Mouse (Mus musculus) liver, embryonic 16.5 days (tissue): Measurements from ENCODE around the gene Gm17428. TPM values are rescaled to one million over a fixed set of nuclear protein-coding genes. Genes with fewer than 3 reads are reported as not detected.
"Not testable (repeated sequence)": the region's sequence is repeated elsewhere in the genome, so short reads cannot be mapped to it uniquely, and the experiment has no call there.

Experiments
- ATAC-seq: fragments of 200-750 bp; cut with Nextera tagmentation; 2 replicates; pipeline ENCODE4 v1.8.0; 2017; ENCODE audit warnings: low read depth, mild to moderate bottlenecking, moderate number of reproducible peaks, moderate library complexity
- H3K27ac ChIP-seq: fragments of 300-500 bp; sonication (generic); 2 replicates; pipeline ENCODE4 v1.5.1; 2014; ENCODE audit warnings: mild to moderate bottlenecking, low read length
- H3K27me3 ChIP-seq: fragments of 300-500 bp; sonication (generic); 2 replicates; pipeline ENCODE4 v1.6.1; 2014; ENCODE audit warnings: low read depth, low read length, mixed read lengths; ENCODE audit not compliant: control insufficient read depth, insufficient read depth
- H3K36me3 ChIP-seq: fragments of 300-500 bp; sonication (generic); 2 replicates; pipeline ENCODE4 v1.6.1; 2014; ENCODE audit warnings: mild to moderate bottlenecking; ENCODE audit not compliant: control insufficient read depth, insufficient read depth
- H3K4me1 ChIP-seq: fragments of 300-500 bp; sonication (generic); 2 replicates; pipeline ENCODE4 v1.6.1; 2014; ENCODE audit warnings: low read depth, low read length, mixed read lengths; ENCODE audit not compliant: control insufficient read depth
- H3K4me2 ChIP-seq: fragments of 300-500 bp; sonication (generic); 2 replicates; pipeline ENCODE4 v1.6.1; 2014; ENCODE audit warnings: low read depth, low read length, mixed read lengths
- H3K4me3 ChIP-seq: fragments of 300-500 bp; sonication (generic); 2 replicates; pipeline ENCODE4 v1.5.1; 2014; ENCODE audit warnings: low read depth, mild to moderate bottlenecking, low read length
- H3K9ac ChIP-seq: fragments of 300-500 bp; sonication (generic); 2 replicates; pipeline ENCODE4 v1.6.1; 2014; ENCODE audit warnings: low read depth, low read length
- H3K9me3 ChIP-seq: fragments of 300-500 bp; sonication (generic); replicated peaks from 2 replicates; pipeline ENCODE4 v1.6.1; 2016; ENCODE audit warnings: low read length; ENCODE audit not compliant: control insufficient read depth
- WGBS: fragments of 180-500 bp; shearing (Covaris S2); extraction: QIAGEN DNeasy Blood & Tissue Kit; methylation state at CpG from one replicate; pipeline ENCODE4 v1.1.7; 2014; ENCODE audit not compliant: insufficient replicate concordance; 5-methylcytosine and 5-hydroxymethylcytosine counted together
- polyA plus RNA-seq: library from polyadenylated mRNA; unstranded; fragments of >200 nt; fragmentation: Nextera tagmentation; extraction: Ambion mirVana; gene quantifications from 2 replicates; pipeline ENCODE4 v1.2.1, GENCODE M21; 2015

The Gm17428 gene
- polyA plus RNA-seq, 1 experiment from 2014 or later = not detected

DNA sequence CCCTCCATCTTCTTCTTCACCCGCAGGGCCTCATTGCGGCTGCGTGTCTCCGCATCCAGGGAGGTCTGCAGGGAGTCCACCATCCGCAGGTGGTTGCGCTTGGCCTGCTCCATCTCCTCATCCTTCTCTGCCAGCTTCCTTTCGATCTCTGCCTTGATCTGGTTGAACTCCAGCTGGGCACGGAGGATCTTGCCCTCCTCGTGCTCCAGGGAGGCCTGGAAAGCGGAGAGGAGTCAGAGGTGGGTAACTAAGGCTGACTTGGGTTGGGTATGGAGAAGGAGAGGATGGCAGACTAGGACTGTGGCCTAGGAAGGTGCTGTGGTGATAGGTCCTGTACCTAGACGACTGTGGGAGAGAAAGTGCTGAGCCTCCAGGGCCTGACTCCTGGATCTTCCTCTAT lies 29.7 kb upstream of the Gm17428 start:
- ATAC-seq = not testable (repeated sequence)

GRCm38 (mm10) chr14:54948781-54949180 lies 28.0 kb upstream of the Gm17428 start:
- 61% methylated on average over 9 of the region's 9 CpGs for WGBS
- Histone ChIP-seq H3K4me1 (no peaks in the 10 kb centered on the region), H3K9ac (no peak overlapping the region), H3K9me3 (no peaks in the 10 kb centered on the region), H3K4me3 (no peak overlapping the region), H3K27ac (no peak overlapping the region), H3K4me2 (no peak overlapping the region), H3K27me3 (no peaks in the 10 kb centered on the region), H3K36me3 (no peaks in the 10 kb centered on the region)
- no peak for ATAC-seq

More for the DNA sequence above, 29.7 kb upstream of the Gm17428 start:
- not testable (repeated sequence) for H3K9ac ChIP-seq, H3K36me3 ChIP-seq, H3K9me3 ChIP-seq, H3K4me2 ChIP-seq, H3K4me3 ChIP-seq, H3K27me3 ChIP-seq, H3K27ac ChIP-seq, H3K4me1 ChIP-seq
- 72% methylated on average over 9 of the region's 11 CpGs for WGBS

DNA sequence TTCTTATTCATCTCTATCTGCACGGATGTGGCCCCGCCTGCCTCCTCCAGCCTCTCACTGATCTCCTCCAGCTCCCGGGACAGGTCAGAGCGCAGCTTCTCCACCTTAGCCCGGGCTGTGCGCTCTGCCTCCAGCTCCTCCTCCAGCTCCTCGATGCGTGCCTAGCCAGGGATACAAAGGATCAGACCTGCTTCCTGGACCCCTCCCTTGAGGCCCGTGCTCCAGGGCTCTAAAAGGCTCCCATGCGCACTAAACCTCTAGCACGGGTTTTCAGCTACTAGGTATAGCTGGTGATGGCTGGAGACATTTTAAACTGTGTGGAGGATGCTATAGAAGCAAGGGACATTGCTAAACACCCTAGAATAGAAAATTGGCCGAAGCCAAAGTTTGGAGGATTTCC lies 26.2 kb upstream of the Gm17428 start:
- Histone ChIP-seq H3K9ac (no peak overlapping the region), H3K4me2 (no peak overlapping the region), H3K9me3 (no peaks in the 10 kb centered on the region), H3K27ac (no peak overlapping the region), H3K36me3 (no peaks in the 10 kb centered on the region), H3K4me1 (no peaks in the 10 kb centered on the region), H3K4me3 (no peak overlapping the region), H3K27me3 (no peaks in the 10 kb centered on the region)
- WGBS = 51% methylated on average over 12 of the region's 12 CpGs
- no peak for ATAC-seq

DNA sequence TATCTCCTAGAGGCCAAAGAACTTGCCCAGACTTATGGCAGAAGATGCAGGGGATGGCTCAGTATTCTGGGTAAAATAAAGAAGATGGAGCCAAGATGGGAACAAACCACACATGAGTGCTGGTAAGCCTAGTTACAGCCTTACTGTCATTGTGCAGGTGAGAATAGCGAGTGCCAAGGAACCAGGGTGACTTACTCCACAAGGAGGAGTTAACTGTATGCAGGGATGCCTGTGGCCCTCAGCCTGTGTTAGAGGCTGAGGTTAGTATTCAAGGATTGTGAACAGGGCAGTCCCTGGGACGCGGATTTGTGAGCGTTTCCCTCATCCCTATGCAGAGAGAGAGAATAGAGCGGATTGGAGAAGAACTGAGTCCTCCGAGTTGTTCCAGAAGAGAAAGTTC lies 25.1 kb upstream of the Gm17428 start:
- no peaks in the 10 kb centered on the region for H3K36me3 ChIP-seq
- no peaks in the 10 kb centered on the region for H3K9me3 ChIP-seq
- ATAC-seq = no peak
- WGBS = 70% methylated on average over 6 of the region's 6 CpGs
- H3K27me3 ChIP-seq = no peaks in the 10 kb centered on the region
- H3K4me3 ChIP-seq = no peak overlapping the region
- no peak overlapping the region for H3K9ac ChIP-seq
- H3K27ac ChIP-seq = no peak overlapping the region
- H3K4me1 ChIP-seq = no peaks in the 10 kb centered on the region
- H3K4me2 ChIP-seq = no peak overlapping the region

GRCm38 (mm10) chr14:54953664-54954206 lies 23.0 kb upstream of the Gm17428 start:
- no peak for ATAC-seq
- Histone ChIP-seq H3K27me3 (no peaks in the 10 kb centered on the region), H3K4me2 (no peak overlapping the region), H3K9ac (no peak overlapping the region), H3K27ac (no peak overlapping the region), H3K4me1 (no peaks in the 10 kb centered on the region), H3K9me3 (no peaks in the 10 kb centered on the region), H3K4me3 (no peak overlapping the region), H3K36me3 (no peaks in the 10 kb centered on the region)
- WGBS = 70% methylated on average over 8 of the region's 8 CpGs

DNA sequence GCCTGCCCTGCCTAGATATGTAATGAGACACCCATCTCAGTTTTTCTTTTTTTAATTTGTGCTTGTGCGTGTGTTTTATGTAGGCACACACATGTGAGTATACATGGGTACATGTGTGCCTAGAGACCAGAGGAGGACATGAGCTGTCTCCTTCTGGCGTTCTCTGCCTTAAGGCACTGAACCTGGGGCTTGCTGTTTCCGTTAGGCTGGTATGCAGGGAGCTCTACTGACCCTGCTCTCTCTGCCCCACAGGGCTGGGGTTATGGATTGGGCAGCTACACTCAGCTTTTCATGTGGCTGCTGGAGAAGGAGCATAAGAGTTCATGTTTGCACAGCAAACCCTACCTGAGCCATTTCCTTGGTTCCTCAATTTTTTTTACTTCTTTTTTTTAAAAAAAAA lies 22.3 kb upstream of the Gm17428 start:
- Histone ChIP-seq H3K36me3 (no peaks in the 10 kb centered on the region), H3K4me2 (no peak overlapping the region), H3K4me1 (no peaks in the 10 kb centered on the region), H3K27me3 (no peaks in the 10 kb centered on the region), H3K4me3 (no peak overlapping the region), H3K9me3 (no peaks in the 10 kb centered on the region), H3K27ac (no peak overlapping the region), H3K9ac (no peak overlapping the region)
- ATAC-seq = no peak
- WGBS = 57% methylated on average over 3 of the region's 3 CpGs

DNA sequence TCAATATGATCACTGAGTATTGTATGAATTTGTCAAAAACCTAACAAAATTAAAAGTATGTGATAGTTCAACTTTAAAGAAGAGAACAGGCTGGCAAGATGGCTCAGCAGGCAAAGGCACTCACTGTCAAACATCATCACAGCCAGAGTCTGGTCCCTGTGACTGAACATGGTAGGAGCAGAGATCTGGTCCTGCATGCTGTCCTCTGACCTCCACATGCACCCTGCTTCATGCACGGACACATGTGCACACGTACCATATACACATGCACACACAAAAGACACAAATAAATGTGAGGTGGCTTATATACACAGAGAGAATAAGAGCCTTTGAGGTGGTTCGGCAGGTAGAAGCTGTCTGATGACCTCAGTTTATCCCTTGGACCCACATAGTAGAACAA lies 21.3 kb upstream of the Gm17428 start:
- no peak overlapping the region for H3K27ac ChIP-seq
- H3K4me2 ChIP-seq = no peak overlapping the region
- 51% methylated on average over 3 of the region's 3 CpGs for WGBS
- no peak for ATAC-seq
- H3K4me3 ChIP-seq = no peak overlapping the region
- no peaks in the 10 kb centered on the region for H3K27me3 ChIP-seq
- no peaks in the 10 kb centered on the region for H3K36me3 ChIP-seq
- H3K9me3 ChIP-seq = no peaks in the 10 kb centered on the region
- H3K9ac ChIP-seq = no peak overlapping the region
- H3K4me1 ChIP-seq = no peaks in the 10 kb centered on the region

GRCm38 (mm10) chr14:54956533-54956932 lies 20.2 kb upstream of the Gm17428 start:
- Histone ChIP-seq H3K4me3 (no peak overlapping the region), H3K9me3 (no peaks in the 10 kb centered on the region), H3K36me3 (no peaks in the 10 kb centered on the region), H3K9ac (no peak overlapping the region), H3K4me2 (no peak overlapping the region), H3K4me1 (no peaks in the 10 kb centered on the region), H3K27me3 (no peaks in the 10 kb centered on the region), H3K27ac (no peak overlapping the region)
- ATAC-seq = no peak
- WGBS = 74% methylated on average over 9 of the region's 9 CpGs

DNA sequence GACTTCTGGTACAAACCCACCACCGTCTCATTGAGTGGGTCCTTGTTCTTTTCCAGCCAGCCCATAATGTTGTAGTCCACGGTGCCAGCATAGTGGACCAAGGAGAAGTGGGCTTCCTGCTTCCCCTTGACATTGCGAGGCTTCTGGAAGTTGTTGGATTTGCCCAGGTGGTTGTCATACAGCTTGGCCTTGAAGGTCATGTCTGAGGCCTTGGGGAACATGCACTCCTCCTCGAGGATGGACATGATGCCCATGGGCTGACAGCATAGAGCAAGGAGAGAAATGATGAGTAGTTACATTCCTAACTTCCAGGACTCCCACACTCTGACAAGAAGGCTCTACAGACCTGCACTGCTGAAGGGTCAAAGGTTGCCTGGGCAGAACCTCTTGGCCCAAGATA lies 18.2 kb upstream of the Gm17428 start:
- no peaks in the 10 kb centered on the region for H3K36me3 ChIP-seq
- WGBS = 59% methylated on average over 4 of the region's 4 CpGs
- no peak for ATAC-seq
- no peak overlapping the region for H3K4me2 ChIP-seq
- H3K9me3 ChIP-seq = no peaks in the 10 kb centered on the region
- no peak overlapping the region for H3K9ac ChIP-seq
- no peaks in the 10 kb centered on the region for H3K4me1 ChIP-seq
- H3K27me3 ChIP-seq = no peaks in the 10 kb centered on the region
- no peak overlapping the region for H3K4me3 ChIP-seq
- no peak overlapping the region for H3K27ac ChIP-seq
